8 mouse cellular contexts compared by ENCODE assay signal in the genomic region with DNA sequence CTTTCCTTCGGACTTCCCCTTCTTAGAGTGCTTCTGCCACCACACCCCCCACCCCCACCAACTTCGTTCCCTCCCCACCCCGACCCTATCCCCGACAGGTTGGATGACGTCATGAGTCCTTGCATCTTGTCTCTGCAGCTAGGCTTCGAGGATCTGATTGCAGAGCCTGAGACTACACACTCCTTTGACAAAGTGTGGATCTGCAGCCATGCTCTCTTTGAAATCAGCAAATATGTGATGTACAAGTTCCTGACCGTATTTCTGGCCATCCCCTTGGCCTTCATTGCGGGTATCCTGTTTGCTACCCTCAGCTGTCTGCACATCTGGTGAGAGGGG. TPM values are rescaled to one million over a fixed set of nuclear protein-coding genes. Genes with fewer than 3 reads are reported as not detected.
DNase-seq lines count a peak whose midpoint lies in the region; ATAC-seq and TF ChIP-seq lines count a peak whose summit lies in the region.

No protein-coding gene starts in this region.

- TF ChIP-seq CTCF in cerebellum, adult 2 months (IDR thresholded peaks at IDR 0.05; ENCODE audit: borderline replicate concordance, insufficient read depth, low read depth, low read length), result no peak

- H3K36me3 ChIP-seq in forebrain, embryonic 16.5 days (ENCODE audit: control insufficient read depth, insufficient read depth), result no peaks in the 10 kb centered on the region
- no peaks in the 10 kb centered on the region for H3K36me3 ChIP-seq in limb, embryonic 12.5 days

- H3K4me1 ChIP-seq in cerebellum, adult 2 months (ENCODE audit: control insufficient read depth, insufficient read depth, low read length), result no peaks in the 10 kb centered on the region
- peaks cover 12% of the 10 kb centered on the region for H3K4me1 ChIP-seq in forebrain, embryonic 16.5 days (replicated peaks; ENCODE audit: control insufficient read depth, insufficient read depth, low read length)
- H3K4me1 ChIP-seq in limb, embryonic 12.5 days (replicated peaks), result peaks cover 10% of the 10 kb centered on the region; the same call in 1 of the 2 replicates

- DNase-seq in cerebellum, adult 2 months, result no peak
- no peak for DNase-seq in cerebellum, postnatal 4 days (ENCODE audit: low spot score in 2 of 2)
- peak; percentile 62 for DNase-seq in 416B (ENCODE audit: low read depth)
- DNase-seq in naive thymus-derived CD4-positive, alpha-beta T cell, adult 2 months (ENCODE audit: low read depth), result peak; percentile 4
- no peak for DNase-seq in layer of hippocampus, adult 9-10 months (ENCODE audit: low spot score)
- DNase-seq in cerebellum, adult 11 months, result no peak

- ATAC-seq in forebrain, embryonic 16.5 days, result peak; percentile 41
- ATAC-seq in limb, embryonic 12.5 days (ENCODE audit: insufficient number of reproducible peaks, insufficient read depth, low FRiP score, low TSS enrichment, low read depth), result no peak

- H3K27me3 ChIP-seq in cerebellum, adult 2 months (ENCODE audit: control insufficient read depth, insufficient read depth, low read length), result no peaks in the 10 kb centered on the region; the same call in 1 of the 2 replicates
- no peaks in the 10 kb centered on the region for H3K27me3 ChIP-seq in forebrain, embryonic 16.5 days (replicated peaks; ENCODE audit: control insufficient read depth, insufficient read depth, low read length)
- H3K27me3 ChIP-seq in limb, embryonic 12.5 days, result peaks cover 15% of the 10 kb centered on the region

- WGBS in cerebellum, adult 2 months, result 34% methylated on average over 8 of the region's 8 CpGs
- WGBS in forebrain, embryonic 16.5 days, result 22% methylated on average over 8 of the region's 8 CpGs
- WGBS in limb, embryonic 12.5 days, result 29% methylated on average over 8 of the region's 8 CpGs

- no peaks in the 10 kb centered on the region for H3K9me3 ChIP-seq in forebrain, embryonic 16.5 days (ENCODE audit: control insufficient read depth, low read length)
- no peaks in the 10 kb centered on the region for H3K9me3 ChIP-seq in limb, embryonic 12.5 days

- TF ChIP-seq POLR2A in cerebellum, adult 2 months (IDR thresholded peaks at IDR 0.05; ENCODE audit: borderline replicate concordance, insufficient read depth, low read length), result no peak

- H3K9ac ChIP-seq in forebrain, embryonic 16.5 days (replicated peaks; ENCODE audit: low read depth, low read length), result peak overlapping the region; percentile 76; the same call in 1 of the 2 replicates
- H3K9ac ChIP-seq in limb, embryonic 12.5 days (replicated peaks), result no peak overlapping the region

- peak overlapping the region; percentile 2 for H3K4me3 ChIP-seq in cerebellum, adult 2 months (replicated peaks; ENCODE audit: insufficient read depth, low read depth, low read length)
- H3K4me3 ChIP-seq in forebrain, embryonic 16.5 days (replicated peaks; ENCODE audit: low read length), result peak overlapping the region; percentile 64
- H3K4me3 ChIP-seq in limb, embryonic 12.5 days (replicated peaks), result peak overlapping the region; percentile 58

- peak overlapping the region; percentile 99 for H3K4me2 ChIP-seq in forebrain, embryonic 16.5 days (ENCODE audit: low read length)
- H3K4me2 ChIP-seq in limb, embryonic 12.5 days, result peak overlapping the region; percentile 94

- H3K27ac ChIP-seq in cerebellum, adult 2 months (ENCODE audit: insufficient read depth, low read length), result no peak overlapping the region
- H3K27ac ChIP-seq in forebrain, embryonic 16.5 days (ENCODE audit: low read length), result no peak overlapping the region
- no peak overlapping the region for H3K27ac ChIP-seq in limb, embryonic 12.5 days

RNA-seq across cellular contexts. Expression of gene Cav2, which starts 0.7 kb away (rescaled TPM):
- 10.9 and 11.0 TPM in 2 replicates for polyA plus RNA-seq in cerebellum, adult 2 months (2012; rRNA removed)
- 12.2 and 17.4 TPM in 2 replicates for polyA plus RNA-seq in forebrain, embryonic 16.5 days (2015; fragmentation: Nextera tagmentation; extraction: Ambion mirVana)
- polyA plus RNA-seq in limb, embryonic 12.5 days (2016; fragmentation: Nextera tagmentation; extraction: Ambion mirVana), result 7.7 and 8.2 TPM in 2 replicates

RNA-seq across cellular contexts. Expression of gene Cav1, which starts 24.4 kb away (rescaled TPM):
- polyA plus RNA-seq in cerebellum, adult 2 months (2012; rRNA removed), result 15.4 and 19.0 TPM in 2 replicates
- 34.9 and 50.3 TPM in 2 replicates for polyA plus RNA-seq in forebrain, embryonic 16.5 days (2015; fragmentation: Nextera tagmentation; extraction: Ambion mirVana)
- 28.1 and 31.1 TPM in 2 replicates for polyA plus RNA-seq in limb, embryonic 12.5 days (2016; fragmentation: Nextera tagmentation; extraction: Ambion mirVana)

Comparison
In these comparisons a context has a peak if more than half of its experiments do, and no peak if none do; other contexts are left out.
1. DNase-seq: peak in 416B (single experiment) and naive thymus-derived CD4-positive, alpha-beta T cell, adult 2 months (single experiment); none in cerebellum, adult 2 months (0 of 2), cerebellum, postnatal 4 days (0 of 2), layer of hippocampus, adult 9-10 months (single experiment) and cerebellum, adult 11 months (single experiment).
2. H3K4me3 ChIP-seq: peak in every context shown above with its lines; median percentile 64 in forebrain, embryonic 16.5 days; 58 in limb, embryonic 12.5 days; 2 in cerebellum, adult 2 months.